Mouse (Mus musculus) adrenal gland (tissue): ENCODE results near the gene Agap1.
"Not testable (repeated sequence)": the region's sequence is repeated elsewhere in the genome, so short reads cannot be mapped to it uniquely, and the experiment has no call there.

Source experiments
- intact Hi-C: fragments of 180-260 bp; cut with DNase I; formaldehyde crosslinking; loops from one replicate; pipeline ENCODE4 v1.15.1; 2025

Gene Agap1

DNA sequence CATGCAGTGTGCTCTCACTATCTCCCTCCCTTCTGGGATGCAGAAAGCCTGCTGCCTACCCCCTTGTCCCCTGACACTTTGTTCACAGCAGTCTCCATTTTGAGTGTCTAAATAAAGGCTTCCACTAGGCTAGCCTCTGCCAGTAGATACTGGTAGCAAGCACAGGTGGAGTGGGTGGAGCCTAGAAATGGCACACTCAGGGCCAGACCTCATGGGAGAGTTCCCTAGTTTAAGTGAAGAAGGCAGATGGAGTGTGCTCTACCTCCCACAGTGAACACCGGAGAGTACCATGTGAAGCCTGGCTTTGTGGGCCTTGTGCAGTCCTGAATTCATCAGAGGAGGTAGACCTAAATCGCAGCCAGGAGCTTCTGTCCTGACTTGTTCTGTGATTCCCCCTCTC lies 46.3 kb downstream of the Agap1 start:
- intact Hi-C loops: no loop called here

DNA sequence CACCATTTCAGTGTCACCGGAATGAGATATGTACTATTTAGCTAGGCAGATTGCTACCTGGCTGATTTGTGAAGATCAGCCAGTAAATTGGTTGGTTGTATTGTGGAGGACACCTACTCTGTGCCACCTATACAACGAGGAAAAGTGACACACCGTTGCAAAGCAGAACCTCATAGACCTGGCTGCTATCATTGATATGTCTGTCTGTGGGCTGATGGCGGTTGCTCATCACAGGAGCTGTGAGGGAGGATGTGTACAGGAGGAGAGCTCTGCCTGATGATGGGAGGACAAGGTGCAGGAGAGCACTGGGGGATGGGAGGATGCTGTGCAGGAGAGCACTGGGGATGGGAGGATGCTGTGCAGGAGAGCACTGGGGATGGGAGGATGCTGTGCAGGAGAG lies 46.7 kb downstream of the Agap1 start:
- intact Hi-C loops: no loop called here

DNA sequence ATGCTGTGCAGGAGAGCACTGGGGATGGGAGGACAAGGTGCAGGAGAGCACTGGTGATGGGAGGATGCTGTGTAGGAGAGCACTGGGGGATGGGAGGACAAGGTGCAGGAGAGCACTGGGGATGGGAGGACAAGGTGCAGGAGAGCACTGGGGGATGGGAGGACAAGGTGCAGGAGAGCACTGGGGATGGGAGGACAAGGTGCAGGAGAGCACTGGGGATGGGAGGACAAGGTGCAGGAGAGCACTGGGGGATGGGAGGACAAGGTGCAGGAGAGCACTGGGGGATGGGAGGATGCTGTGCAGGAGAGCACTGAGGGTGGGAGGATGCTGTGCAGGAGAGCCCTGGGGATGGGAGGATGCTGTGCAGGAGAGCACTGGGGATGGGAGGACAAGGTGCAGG lies 47.3 kb downstream of the Agap1 start:
- intact Hi-C loops: not testable (repeated sequence)

DNA sequence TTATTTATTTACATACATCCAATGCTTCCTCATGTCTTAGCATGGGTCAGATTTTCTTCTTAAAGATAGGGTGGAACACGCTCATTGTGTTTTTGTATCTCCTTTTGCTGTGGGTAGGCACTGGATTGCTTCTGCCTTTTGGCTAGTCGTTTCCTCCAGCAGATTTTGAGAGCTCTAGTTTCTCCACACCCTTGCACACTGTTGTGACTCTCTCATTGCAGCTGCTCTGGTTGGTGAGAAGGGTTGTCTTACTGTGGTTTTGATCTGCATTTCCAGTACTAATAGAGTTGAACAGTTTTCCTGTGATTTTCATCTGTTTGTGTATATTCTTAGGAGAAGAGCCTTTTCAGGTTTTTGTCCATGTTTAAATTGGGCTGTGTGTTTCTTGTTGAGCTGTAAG lies 54.6 kb downstream of the Agap1 start:
- intact Hi-C loops: no loop called here

DNA sequence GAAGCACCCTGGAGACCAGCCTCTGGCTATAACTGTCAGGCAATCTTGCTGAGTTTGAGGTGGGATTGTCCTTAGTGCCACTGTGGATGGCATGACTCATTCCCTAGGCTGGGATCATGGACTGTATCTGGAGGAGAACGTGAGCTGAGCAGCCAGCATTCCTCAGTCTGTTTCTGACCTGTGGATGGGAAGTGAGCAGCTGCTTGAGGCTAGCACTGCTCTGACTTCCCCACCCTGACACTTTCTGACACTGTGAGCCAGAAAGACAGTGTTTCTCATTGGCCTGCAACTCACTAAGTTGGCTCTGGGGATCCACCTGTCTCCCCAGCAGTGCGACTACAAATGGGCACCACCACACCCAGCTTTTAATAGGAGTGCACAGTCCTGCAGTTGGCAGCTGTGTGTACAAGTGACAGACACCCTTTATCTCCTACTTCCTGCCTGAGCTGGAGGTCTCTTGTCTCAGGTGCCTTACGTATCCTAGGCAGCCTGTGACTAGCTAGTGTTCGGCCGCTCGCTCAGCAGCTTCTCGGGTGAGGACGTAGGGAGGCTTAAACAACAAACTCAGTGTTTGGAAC lies 55.2 kb downstream of the Agap1 start:
- intact Hi-C loops: no loop called here

DNA sequence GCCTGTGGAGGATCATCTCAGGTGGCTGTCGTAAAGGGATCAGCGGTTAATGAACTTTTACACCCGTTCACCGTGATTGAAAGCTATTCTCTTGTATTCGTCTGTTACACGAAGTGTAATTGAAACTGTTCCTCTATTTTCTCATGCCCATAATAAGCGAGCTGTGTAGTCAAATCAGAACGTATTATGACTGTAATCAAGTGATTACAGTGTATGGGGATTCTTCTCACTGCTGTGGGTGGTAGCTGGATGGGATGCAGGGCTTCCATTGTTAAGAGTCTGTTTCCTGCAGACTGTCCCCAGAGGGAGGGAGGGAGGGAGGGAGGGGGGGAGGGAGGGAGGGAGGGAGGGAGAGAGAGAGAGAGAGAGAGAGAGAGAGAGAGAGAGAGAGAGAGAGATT lies 56.1 kb downstream of the Agap1 start:
- intact Hi-C loops: no loop called here

DNA sequence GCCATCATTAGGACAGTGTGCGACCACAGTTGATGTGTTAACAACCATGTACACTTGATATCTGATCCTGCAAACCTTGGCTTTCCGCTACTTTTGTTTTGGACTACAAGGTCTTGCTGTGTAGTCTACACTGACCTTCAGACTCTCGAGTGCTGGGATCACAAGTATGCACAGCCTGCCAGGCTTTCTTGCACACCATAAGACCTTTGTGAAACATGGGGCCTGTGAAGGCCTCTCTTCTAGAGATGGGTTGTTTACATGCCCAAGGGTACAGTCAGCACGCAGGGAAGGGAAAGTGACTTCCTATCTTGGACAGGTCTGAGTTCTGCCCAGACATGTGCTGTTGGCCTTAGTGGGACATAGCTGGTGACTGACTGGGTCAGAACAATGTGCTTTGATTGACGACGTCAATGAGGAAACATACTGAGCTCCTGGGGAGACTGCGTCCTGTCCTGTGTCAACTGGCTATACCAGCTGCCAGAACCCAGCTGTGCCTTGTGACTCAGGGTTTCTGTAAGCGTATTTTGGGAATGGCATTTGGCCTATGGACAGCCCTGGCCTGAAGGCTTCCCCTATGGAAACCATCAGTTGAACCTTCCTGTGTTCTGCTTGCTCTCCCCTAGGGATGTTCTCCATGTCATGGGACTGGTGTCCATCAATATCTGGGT lies 59.1 kb downstream of the Agap1 start:
- intact Hi-C loops: no loop called here

DNA sequence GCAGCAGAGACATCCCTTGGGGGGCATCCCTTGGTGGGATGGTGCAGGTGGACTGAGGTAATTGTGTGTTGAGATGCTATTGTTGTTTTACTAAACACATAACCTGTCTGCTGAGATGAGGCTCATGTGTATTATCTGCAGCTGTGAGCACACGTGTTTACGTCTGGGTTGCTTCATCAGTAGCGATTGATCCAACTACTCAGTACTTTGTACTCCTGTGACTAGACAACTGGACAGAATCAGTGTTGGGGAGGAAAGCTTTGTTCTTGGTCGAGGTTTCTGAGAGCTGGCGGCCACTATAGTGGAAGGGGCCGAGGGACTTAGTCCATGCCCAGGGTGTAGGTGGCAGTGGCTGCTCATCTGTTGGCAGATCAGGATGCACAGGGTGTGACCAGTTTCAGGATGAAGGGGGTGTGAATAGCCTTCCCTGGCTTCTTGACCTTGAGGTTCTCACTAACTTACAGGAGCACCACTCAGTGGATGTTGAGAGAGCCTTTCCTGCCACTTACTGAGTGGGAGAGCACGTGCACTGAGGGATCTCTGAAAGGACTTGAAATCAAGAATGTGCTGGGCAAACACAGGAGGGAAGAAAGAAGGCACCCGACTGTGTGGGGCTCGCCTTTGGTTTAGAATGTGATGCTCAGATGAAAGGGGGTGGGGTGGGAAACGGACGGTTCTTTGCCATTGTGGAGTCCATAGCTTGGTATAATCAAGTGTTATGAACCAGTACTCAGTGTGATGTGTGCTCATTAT lies 61.4 kb downstream of the Agap1 start:
- intact Hi-C loops: no loop called here

DNA sequence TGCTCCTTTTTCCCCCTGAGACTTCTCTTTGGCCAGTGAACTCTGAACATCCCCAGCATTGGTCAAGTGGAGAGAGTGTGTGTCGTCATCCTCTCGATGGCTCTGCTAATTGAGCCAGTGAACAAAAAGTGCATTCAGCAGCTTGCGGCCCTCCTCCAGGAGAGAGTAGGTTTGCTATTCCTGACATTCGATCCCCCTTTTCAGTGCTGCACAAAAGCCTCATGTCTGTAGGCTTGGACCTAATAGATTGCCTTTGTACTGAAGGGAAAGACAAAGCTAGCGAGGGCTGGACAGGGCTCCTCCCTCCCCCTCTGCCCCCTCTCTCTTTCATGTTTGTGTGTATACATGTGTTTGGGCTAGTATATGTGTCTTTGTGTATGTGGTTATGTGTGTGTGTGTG lies 63.2 kb downstream of the Agap1 start:
- intact Hi-C loops: no loop called here

DNA sequence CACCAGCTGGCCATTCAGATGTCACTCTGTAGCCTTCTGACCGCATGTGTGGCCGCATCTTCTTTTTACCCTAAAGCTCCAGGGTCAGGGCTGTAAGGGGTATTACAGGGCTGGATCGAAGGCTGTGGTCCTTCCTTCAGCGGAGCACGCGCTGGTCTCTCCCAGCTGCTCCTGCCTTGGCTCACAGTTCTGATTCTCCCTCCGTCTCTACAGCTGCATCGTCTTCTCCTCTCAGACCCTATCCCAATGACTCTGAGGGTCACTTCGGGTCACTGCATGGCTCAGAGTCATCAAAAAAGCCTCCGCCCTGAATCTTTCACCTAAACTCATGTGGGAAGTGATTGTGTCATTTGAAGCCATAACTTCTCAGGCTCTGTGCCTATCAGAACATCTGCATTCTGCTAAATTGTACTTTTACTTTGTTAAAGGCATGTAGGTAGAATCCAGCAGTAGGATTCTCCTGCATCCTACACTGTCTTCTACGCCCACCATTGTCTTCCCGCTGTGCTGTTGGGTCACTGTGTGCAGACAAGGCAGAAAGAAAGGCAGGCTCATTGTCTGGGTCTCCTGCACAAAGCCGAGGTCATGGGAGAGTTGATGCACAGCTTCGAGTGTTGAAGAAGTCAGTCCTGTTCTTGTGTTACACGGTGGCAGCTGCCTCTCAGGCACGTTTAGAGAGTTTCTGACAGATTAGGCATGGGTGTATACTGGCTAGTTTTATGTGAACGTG lies 65.5 kb downstream of the Agap1 start:
- intact Hi-C loops: loop anchor here (5.0 kb wide), 2 partner anchors 63 to 198 kb away; no protein-coding TSS in a partner anchor

DNA sequence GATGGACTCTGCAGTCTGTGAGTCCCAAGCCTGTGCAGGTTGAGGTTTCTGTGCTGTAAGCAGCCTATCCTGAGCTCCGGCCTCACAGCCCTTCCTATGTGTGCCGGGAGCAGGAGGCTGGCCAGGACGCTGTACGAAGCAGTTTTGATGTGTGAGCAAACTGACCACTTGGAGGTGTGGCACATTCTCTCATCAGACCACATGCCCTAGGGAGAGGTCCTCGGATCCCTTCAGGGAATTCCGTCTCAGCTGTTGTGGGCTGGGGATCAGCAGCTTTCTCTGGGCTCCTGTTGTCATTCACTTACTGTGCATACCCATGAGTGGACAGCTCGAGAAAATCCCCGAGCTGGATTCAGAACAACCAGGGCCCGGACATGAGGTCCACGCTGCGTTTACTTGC lies 66.8 kb downstream of the Agap1 start:
- intact Hi-C loops: loop anchor here (5.0 kb wide), 2 partner anchors 64 to 199 kb away; no protein-coding TSS in a partner anchor

DNA sequence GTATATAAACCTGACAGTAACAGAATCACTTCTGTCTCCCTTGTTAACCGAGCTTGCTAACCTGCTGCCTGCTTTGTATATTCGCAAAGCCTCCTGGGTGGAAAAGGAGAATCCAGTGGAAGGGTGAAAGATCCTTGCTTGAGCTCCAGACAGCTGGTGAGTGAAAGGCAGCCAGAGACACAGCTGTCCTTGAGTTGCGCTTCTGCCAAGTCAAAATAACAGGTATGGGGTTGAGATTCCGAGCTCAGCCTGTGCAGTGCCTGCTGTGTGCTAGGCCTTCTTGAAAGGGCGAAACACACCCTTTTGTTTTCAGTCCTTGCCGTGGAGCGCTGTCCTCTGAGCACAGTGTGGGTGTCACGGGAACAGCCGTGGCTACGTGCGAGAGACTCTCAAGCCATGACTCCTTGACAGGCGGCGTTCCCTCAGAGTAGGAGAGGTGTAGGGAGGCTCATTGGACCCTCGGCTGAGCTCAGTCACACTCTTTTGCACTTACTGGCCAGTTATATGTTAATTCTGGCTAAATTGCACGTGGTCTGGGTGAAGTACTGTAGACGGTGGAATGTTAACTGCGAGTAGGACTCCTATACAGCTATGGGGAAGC lies 67.4 kb downstream of the Agap1 start:
- intact Hi-C loops: loop anchor here (5.0 kb wide), 2 partner anchors 65 to 200 kb away; no protein-coding TSS in a partner anchor

DNA sequence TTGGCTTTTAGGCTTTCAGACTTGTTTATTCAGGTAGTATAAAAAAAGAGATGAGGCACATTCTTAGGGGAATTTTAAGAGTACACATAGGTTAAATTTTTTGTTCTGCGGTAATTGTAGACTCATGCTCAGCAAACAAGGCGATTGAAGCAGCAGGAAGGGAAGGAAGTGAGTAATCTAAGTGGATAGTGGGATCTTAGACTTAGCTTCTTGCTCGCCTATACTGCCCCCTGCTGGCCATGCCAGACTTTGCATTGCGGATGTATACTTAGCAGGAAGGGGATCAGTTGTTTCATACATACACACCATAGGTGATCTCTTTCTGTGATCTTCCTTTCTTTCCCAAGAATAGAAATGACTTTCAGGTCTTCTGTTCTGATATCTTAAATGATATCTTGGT lies 69.8 kb downstream of the Agap1 start:
- intact Hi-C loops: loop anchor here (1.0 to 5.0 kb wide), 4 partner anchors 67 to 290 kb away; no protein-coding TSS in a partner anchor

DNA sequence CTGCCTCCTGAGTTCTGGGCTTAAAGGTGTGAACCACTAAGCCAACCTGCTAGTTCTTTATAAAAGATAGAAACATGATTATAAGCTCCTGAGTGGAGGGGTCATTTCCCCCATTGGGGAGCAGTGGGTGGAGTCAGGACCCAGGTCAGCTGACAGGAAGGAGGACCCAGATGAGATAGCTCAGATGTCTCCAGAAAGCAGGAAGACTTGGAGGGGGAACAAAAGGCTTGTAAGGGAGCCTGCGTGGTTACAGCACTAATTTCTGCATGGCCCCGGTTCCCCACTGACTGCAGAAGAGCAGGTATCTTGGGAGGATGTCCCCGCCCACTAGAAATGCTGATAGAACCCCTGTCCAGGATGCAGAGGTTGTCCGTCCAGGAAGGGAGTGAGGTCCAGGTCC lies 70.4 kb downstream of the Agap1 start:
- intact Hi-C loops: loop anchor here (1.0 to 5.0 kb wide), 5 partner anchors 68 to 290 kb away; no protein-coding TSS in a partner anchor

DNA sequence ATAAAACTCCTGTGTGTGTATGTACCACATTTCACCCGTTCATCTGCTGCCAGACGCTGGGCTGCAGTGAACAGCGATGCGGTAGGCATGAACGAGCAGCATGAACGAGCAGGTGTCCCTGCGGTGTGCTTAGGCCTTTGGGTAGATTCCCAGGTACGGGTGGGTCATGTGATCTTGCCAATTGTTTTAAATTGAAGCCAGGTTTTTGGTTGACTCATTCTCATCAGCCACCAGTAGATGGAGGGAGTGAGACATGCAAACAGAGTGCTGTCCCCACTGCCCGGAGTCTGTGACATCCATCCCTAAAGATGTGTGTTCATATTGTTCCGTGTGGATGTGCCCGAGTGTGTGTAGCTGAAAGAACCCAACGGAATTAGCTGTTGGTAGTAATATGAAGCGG lies 71.2 kb downstream of the Agap1 start:
- intact Hi-C loops: loop anchor here (1.0 to 5.0 kb wide), 4 partner anchors 55 to 291 kb away; no protein-coding TSS in a partner anchor

DNA sequence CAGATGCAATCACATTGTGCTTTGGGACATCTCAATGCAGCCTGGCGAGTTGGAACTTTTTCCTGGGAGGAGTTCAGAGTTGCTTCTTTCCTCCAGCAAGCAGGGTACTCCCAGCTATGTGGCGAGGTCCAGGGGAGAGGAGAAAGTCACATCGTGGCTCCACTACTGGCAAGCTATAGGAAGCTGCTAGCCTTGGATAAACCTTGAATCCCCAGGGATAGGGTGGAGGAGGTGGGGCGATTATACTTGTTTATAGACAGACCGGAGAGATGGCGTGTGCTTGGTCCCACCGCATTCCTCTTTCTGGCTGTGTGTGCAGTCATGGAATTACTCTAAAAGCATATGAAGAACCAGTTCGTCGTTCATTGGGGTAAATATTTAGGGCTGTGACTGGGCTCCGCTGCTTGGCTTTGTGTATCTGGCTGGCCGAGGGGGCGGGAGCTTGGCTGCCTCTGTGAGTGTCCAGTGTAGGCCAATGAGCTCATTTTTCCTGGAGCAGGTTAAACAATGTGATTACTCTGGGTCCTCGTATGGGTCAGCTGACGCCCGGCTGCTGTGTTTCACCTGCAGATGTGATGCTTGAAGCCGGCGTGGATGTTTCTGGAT lies 74.2 kb downstream of the Agap1 start:
- intact Hi-C loops: loop anchor here (5.0 kb wide), 1 partner anchor 79 kb away; no protein-coding TSS in a partner anchor

DNA sequence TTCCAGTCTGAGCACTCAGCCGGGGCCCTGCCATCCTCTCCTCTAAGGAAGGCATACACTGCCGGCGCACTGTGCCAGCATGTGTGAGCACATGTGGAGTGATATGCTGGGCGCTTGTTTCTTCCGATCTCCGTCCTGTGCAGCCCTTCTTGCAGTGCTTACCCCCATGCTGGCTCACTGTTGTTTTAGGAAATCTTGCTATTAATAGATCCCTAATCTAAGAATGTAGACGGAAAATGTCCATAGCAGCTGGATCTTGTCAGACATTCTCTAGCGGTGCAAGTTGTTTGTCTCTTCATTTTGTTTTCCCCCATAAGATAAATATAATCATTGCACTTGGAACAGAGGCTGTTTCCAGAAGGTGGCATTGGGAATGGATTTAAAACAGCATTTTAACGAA lies 79.1 kb downstream of the Agap1 start:
- intact Hi-C loops: no loop called here

DNA sequence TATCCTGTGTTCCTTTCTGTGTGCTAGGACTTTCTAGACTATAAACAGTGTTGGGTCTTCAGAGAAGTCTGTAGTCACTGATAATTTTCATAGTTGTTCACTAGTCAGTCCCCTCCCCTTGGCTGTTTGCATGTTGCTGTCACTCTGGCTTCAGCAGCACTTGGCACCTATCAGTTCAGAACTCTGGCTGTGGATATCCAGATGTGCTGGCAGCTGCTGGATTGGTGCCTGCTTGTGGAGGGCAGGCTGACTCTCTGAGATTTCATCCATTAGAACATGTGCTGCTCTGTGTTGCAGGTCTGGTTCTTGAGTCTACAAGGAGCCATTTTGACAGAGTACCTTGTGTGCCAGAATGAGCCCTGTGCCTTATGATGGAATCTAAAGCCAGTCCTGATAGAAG lies 80.6 kb downstream of the Agap1 start:
- intact Hi-C loops: no loop called here

DNA sequence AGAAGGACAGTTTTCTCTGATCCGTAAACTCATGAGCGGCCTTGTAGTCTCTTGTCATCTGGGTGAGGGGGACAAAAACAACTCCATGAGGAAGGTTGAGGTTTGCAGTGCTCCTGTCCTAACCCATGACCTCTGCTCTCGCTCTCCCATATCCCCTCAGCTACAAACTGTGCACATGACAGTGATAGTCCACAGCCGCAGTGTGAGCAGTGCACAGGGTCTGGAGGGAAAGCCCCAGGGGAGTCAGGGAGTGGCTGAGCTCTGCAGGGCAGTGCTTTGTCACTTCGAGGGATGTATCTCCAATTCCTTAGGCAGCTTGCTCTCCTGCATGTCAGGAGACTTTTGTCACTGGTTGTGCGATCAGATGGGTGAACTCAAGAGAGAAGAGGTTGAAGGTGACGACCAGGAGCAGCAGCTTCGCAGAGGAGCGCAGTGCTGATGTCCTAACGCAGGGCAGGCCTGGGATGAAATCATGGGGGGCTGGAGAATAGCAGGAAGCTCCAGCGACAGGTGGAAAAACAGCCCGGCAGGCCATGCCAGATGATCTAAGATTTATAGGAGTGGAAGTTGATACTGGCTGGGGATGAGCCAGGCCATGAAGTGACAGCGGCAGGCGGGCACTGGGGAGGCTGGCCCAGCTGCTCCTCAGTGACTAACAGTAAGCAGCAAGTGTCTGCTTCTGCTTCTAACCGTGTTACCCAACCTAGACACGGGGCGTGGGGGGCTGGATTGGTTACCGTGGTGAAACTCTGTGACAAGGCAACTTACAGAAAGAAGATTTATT lies 83.7 kb downstream of the Agap1 start:
- intact Hi-C loops: no loop called here

DNA sequence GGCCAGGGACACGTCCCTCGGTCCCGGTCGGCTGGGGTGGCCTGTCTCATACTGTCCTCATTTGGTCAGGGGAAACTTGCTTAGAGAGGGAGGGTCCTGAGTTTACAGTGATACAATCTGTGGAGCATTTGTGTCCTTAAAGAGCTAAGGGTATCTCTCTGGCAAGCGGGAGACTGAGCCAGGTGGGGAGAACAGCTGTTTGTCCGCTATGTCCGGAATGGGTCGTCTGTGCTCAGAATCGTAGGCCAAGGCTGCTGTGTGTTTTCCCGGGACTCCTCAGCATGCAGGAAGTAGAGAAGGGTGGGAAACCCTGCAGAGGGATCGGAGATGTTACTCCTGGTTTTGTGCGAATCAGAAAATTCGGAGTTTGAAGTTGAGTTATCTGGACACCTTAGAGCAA lies 84.5 kb downstream of the Agap1 start:
- intact Hi-C loops: no loop called here
